Mouse (Mus musculus) mouse embryonic stem cell (cell line): ENCODE data around the gene Erc2.

Experiments
- in situ Hi-C, 2 experiments: fragments of 300-500 bp; cut with MboI; formaldehyde crosslinking; loops; 1 replicate in 1 of 2; 3 replicates in 1 of 2; pipeline ENCODE4 v1.14.3; 2019 to 2020; ENCODE audit warnings: low sequenced_read_pairs in 2 of 2, low pct_unique_long_range_greater_than_20kb in 1 of 2, mixed read lengths in 1 of 2; ENCODE audit not compliant: unreplicated experiment in 1 of 2

The Erc2 gene

GRCm38 (mm10) chr14:28349129-28349528, 726.9 kb downstream of the Erc2 start:
- in situ Hi-C loops: no loop called here

- in situ Hi-C loops: no loop called here
These were observed 733.8 kb downstream of the Erc2 start for GRCm38 (mm10) chr14:28356031-28356430.

GRCm38 (mm10) chr14:28359502-28359901, 737.3 kb downstream of the Erc2 start:
- in situ Hi-C loops: no loop called here

- in situ Hi-C loops: no loop called here
These were observed 737.8 kb downstream of the Erc2 start for GRCm38 (mm10) chr14:28359983-28360382.

- in situ Hi-C loops: no loop called here
These were observed 740.1 kb downstream of the Erc2 start for GRCm38 (mm10) chr14:28362336-28362735.

GRCm38 (mm10) chr14:28370713-28371112, 748.5 kb downstream of the Erc2 start:
- in situ Hi-C loops: no loop called here

GRCm38 (mm10) chr14:28371651-28372050, 749.4 kb downstream of the Erc2 start:
- in situ Hi-C loops: no loop called here

- in situ Hi-C loops: no loop called here
These were observed 753.4 kb downstream of the Erc2 start for GRCm38 (mm10) chr14:28375642-28376091.

GRCm38 (mm10) chr14:28376208-28376805, 754.1 kb downstream of the Erc2 start:
- in situ Hi-C loops: no loop called here

- in situ Hi-C loops: no loop called here
These were observed 755.3 kb downstream of the Erc2 start for GRCm38 (mm10) chr14:28377519-28377918.

- in situ Hi-C loops: no loop called here
These were observed 757.9 kb downstream of the Erc2 start for GRCm38 (mm10) chr14:28380129-28380528.

- in situ Hi-C loops: no loop called here
These were observed 759.7 kb downstream of the Erc2 start for GRCm38 (mm10) chr14:28381801-28382550.

- in situ Hi-C loops: no loop called here
These were observed 764.8 kb downstream of the Erc2 start for GRCm38 (mm10) chr14:28386815-28387607.

- in situ Hi-C loops: no loop called here
These were observed 776.7 kb downstream of the Erc2 start for GRCm38 (mm10) chr14:28398915-28399314.

GRCm38 (mm10) chr14:28399897-28400296, 777.7 kb downstream of the Erc2 start:
- in situ Hi-C loops: no loop called here

GRCm38 (mm10) chr14:28405277-28405840, 783.1 kb downstream of the Erc2 start:
- in situ Hi-C loops: no loop called here

- in situ Hi-C loops: no loop called here
These were observed 787.2 kb downstream of the Erc2 start for GRCm38 (mm10) chr14:28409390-28409789.

- in situ Hi-C loops: no loop called here
These were observed 787.6 kb downstream of the Erc2 start for GRCm38 (mm10) chr14:28409796-28410347.

GRCm38 (mm10) chr14:28410789-28411225, 788.6 kb downstream of the Erc2 start:
- in situ Hi-C loops: no loop called here
